Mouse (Mus musculus) testis, adult 2 months (tissue): ENCODE measurements at regions not wholly inside any gene's neighbourhood (a gene's known extent, or its start where the extent isn't known, plus 50 kb on each side); places are given as distances from the start of the nearest gene placed in this dataset.

Source experiments
- CTCF ChIP-seq: fragments of 200-500 bp; IDR thresholded peaks from 2 replicates; pipeline ENCODE4 v1.5.1; 2012; ENCODE audit warnings: low read depth, mild to moderate bottlenecking, inconsistent platforms, low read length, moderate library complexity; ENCODE audit not compliant: control insufficient read depth, insufficient read depth, insufficient replicate concordance
- POLR2A ChIP-seq: fragments of 200-500 bp; IDR thresholded peaks from 2 replicates; pipeline ENCODE4 v1.6.1; 2012; ENCODE audit warnings: low read depth, mild to moderate bottlenecking, inconsistent platforms, low read length, moderate library complexity; ENCODE audit not compliant: control insufficient read depth

DNA sequence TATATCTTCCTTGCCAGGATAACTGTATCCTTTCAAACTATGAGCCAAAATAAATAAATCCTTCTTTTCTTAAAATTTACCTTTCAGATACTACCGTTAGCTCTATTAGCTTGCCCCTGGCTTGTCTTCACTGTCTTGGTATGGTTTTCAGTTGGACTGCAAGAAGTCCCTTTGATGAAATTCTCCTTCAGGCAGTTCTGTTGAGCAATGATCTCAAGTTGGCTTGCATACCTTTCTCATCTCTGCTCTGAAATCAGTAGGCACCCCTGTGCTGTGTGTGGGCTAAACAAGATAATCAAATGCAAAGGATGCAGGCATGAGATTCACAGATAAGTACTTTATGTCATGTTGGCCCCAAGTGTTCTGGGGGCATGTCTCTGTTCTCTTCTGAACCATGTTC lies 155.2 kb upstream of the Fst start:
- TF ChIP-seq POLR2A, result no peak
- no peak for TF ChIP-seq CTCF
